Mouse (Mus musculus): ENCODE measurements around the gene Notch4.

GRCm38 (mm10) chr17:34587423-34587811 is 23.3 kb downstream of the Notch4 start:
- TF ChIP-seq EP300 (IDR thresholded peaks at IDR 0.05; ENCODE audit: low read depth) (no peak), CTCF (IDR thresholded peaks at IDR 0.05; ENCODE audit: low read depth) (no peak)

Measured in heart, postnatal 0 days (tissue).